Mouse (Mus musculus): ENCODE measurements at regions not wholly inside any gene's neighbourhood (a gene's known extent, or its start where the extent isn't known, plus 50 kb on each side); places are given as distances from the start of the nearest gene placed in this dataset.

GRCm38 (mm10) chr9:91660089-91660488 is 294.5 kb upstream of the Zic1 start:
- Histone ChIP-seq H3K9me3 (ENCODE audit: low read length) (no peaks in the 10 kb centered on the region), H3K9ac (replicated peaks; ENCODE audit: low read depth) (no peak overlapping the region), H3K4me3 (ENCODE audit: low read depth, low read length) (no peak overlapping the region), H3K27me3 (replicated peaks; ENCODE audit: insufficient read depth, low read length) (no peaks in the 10 kb centered on the region), H3K4me2 (replicated peaks; ENCODE audit: low read depth, low read length) (no peak overlapping the region), H3K36me3 (ENCODE audit: insufficient read depth, low read length) (no peaks in the 10 kb centered on the region), H3K4me1 (ENCODE audit: insufficient read depth, low read depth, low read length) (no peaks in the 10 kb centered on the region), H3K27ac (ENCODE audit: low read length) (no peak overlapping the region)
- no peak for TF ChIP-seq CTCF (IDR thresholded peaks at IDR 0.05)
- no peak for TF ChIP-seq EP300 (IDR thresholded peaks at IDR 0.05)
- ATAC-seq (no peak), DNase-seq (ENCODE audit: low spot score) (no peak)
- 54% methylated on average over 2 of the region's 2 CpGs for WGBS

- H3K4me2 ChIP-seq (replicated peaks; ENCODE audit: low read depth, low read length): no peak overlapping the region
- no peak overlapping the region for H3K9ac ChIP-seq (replicated peaks; ENCODE audit: low read depth)
- no peak overlapping the region for H3K27ac ChIP-seq (ENCODE audit: low read length)
- TF ChIP-seq EP300 (IDR thresholded peaks at IDR 0.05): no peak
- no peak for TF ChIP-seq CTCF (IDR thresholded peaks at IDR 0.05)
- no peaks in the 10 kb centered on the region for H3K4me1 ChIP-seq (ENCODE audit: insufficient read depth, low read depth, low read length)
- H3K9me3 ChIP-seq (ENCODE audit: low read length): no peaks in the 10 kb centered on the region
- 36% methylated on average over 4 of the region's 4 CpGs for WGBS
- no peaks in the 10 kb centered on the region for H3K36me3 ChIP-seq (ENCODE audit: insufficient read depth, low read length)
- peak; percentile 4 for DNase-seq (ENCODE audit: low spot score)
- no peaks in the 10 kb centered on the region for H3K27me3 ChIP-seq (replicated peaks; ENCODE audit: insufficient read depth, low read length)
- no peak overlapping the region for H3K4me3 ChIP-seq (ENCODE audit: low read depth, low read length)
- ATAC-seq: no peak
These were observed 288.5 kb upstream of the Zic1 start for GRCm38 (mm10) chr9:91654071-91654470.

GRCm38 (mm10) chr9:91652384-91653100 is 286.9 kb upstream of the Zic1 start:
- 70% methylated on average over 8 of the region's 8 CpGs for WGBS
- ATAC-seq: no peak

GRCm38 (mm10) chr9:91610401-91610800 is 244.8 kb upstream of the Zic1 start:
- H3K9me3 ChIP-seq (ENCODE audit: low read length): no peaks in the 10 kb centered on the region
- no peaks in the 10 kb centered on the region for H3K36me3 ChIP-seq (ENCODE audit: insufficient read depth, low read length)
- no peak for ATAC-seq
- DNase-seq (ENCODE audit: low spot score): no peak
- no peak overlapping the region for H3K27ac ChIP-seq (ENCODE audit: low read length)
- H3K9ac ChIP-seq (replicated peaks; ENCODE audit: low read depth): no peak overlapping the region
- 54% methylated on average over 2 of the region's 2 CpGs for WGBS
- H3K4me3 ChIP-seq (ENCODE audit: low read depth, low read length): no peak overlapping the region
- H3K27me3 ChIP-seq (replicated peaks; ENCODE audit: insufficient read depth, low read length): no peaks in the 10 kb centered on the region
- no peak for TF ChIP-seq EP300 (IDR thresholded peaks at IDR 0.05)
- TF ChIP-seq CTCF (IDR thresholded peaks at IDR 0.05): no peak
- no peaks in the 10 kb centered on the region for H3K4me1 ChIP-seq (ENCODE audit: insufficient read depth, low read depth, low read length)
- H3K4me2 ChIP-seq (replicated peaks; ENCODE audit: low read depth, low read length): no peak overlapping the region

More at GRCm38 (mm10) chr9:91652384-91653100, 286.9 kb upstream of the Zic1 start:
- H3K4me1 ChIP-seq (ENCODE audit: insufficient read depth, low read depth, low read length): no peaks in the 10 kb centered on the region
- no peak overlapping the region for H3K9ac ChIP-seq (replicated peaks; ENCODE audit: low read depth)
- no peak overlapping the region for H3K4me2 ChIP-seq (replicated peaks; ENCODE audit: low read depth, low read length)
- H3K36me3 ChIP-seq (ENCODE audit: insufficient read depth, low read length): no peaks in the 10 kb centered on the region
- TF ChIP-seq CTCF (IDR thresholded peaks at IDR 0.05) (no peak), EP300 (IDR thresholded peaks at IDR 0.05) (no peak)
- DNase-seq (ENCODE audit: low spot score): no peak
- no peak overlapping the region for H3K27ac ChIP-seq (ENCODE audit: low read length)
- no peaks in the 10 kb centered on the region for H3K27me3 ChIP-seq (replicated peaks; ENCODE audit: insufficient read depth, low read length)
- no peaks in the 10 kb centered on the region for H3K9me3 ChIP-seq (ENCODE audit: low read length)
- H3K4me3 ChIP-seq (ENCODE audit: low read depth, low read length): no peak overlapping the region

GRCm38 (mm10) chr9:91609457-91610166 is 244.0 kb upstream of the Zic1 start:
- H3K36me3 ChIP-seq (ENCODE audit: insufficient read depth, low read length): no peaks in the 10 kb centered on the region
- DNase-seq (ENCODE audit: low spot score) (no peak), ATAC-seq (no peak)
- no peak overlapping the region for H3K9ac ChIP-seq (replicated peaks; ENCODE audit: low read depth)
- H3K4me3 ChIP-seq (ENCODE audit: low read depth, low read length): no peak overlapping the region
- H3K4me1 ChIP-seq (ENCODE audit: insufficient read depth, low read depth, low read length): no peaks in the 10 kb centered on the region
- no peak overlapping the region for H3K4me2 ChIP-seq (replicated peaks; ENCODE audit: low read depth, low read length)
- no peaks in the 10 kb centered on the region for H3K9me3 ChIP-seq (ENCODE audit: low read length)
- no peak for TF ChIP-seq CTCF (IDR thresholded peaks at IDR 0.05)
- TF ChIP-seq EP300 (IDR thresholded peaks at IDR 0.05): no peak
- 48% methylated on average over 10 of the region's 10 CpGs for WGBS
- no peak overlapping the region for H3K27ac ChIP-seq (ENCODE audit: low read length)
- H3K27me3 ChIP-seq (replicated peaks; ENCODE audit: insufficient read depth, low read length): no peaks in the 10 kb centered on the region

GRCm38 (mm10) chr9:91601740-91602139 is 236.1 kb upstream of the Zic1 start:
- ATAC-seq (no peak), DNase-seq (ENCODE audit: low spot score) (no peak)
- Histone ChIP-seq H3K4me1 (ENCODE audit: insufficient read depth, low read depth, low read length) (no peaks in the 10 kb centered on the region), H3K9ac (replicated peaks; ENCODE audit: low read depth) (no peak overlapping the region), H3K27me3 (replicated peaks; ENCODE audit: insufficient read depth, low read length) (no peaks in the 10 kb centered on the region), H3K27ac (ENCODE audit: low read length) (no peak overlapping the region), H3K9me3 (ENCODE audit: low read length) (no peaks in the 10 kb centered on the region), H3K36me3 (ENCODE audit: insufficient read depth, low read length) (no peaks in the 10 kb centered on the region), H3K4me3 (ENCODE audit: low read depth, low read length) (no peak overlapping the region), H3K4me2 (replicated peaks; ENCODE audit: low read depth, low read length) (no peak overlapping the region)
- TF ChIP-seq CTCF (IDR thresholded peaks at IDR 0.05): no peak
- no peak for TF ChIP-seq EP300 (IDR thresholded peaks at IDR 0.05)
- 77% methylated on average over 6 of the region's 6 CpGs for WGBS

Data from lung, postnatal 0 days (tissue).